Mouse (Mus musculus) CH12.LX (cell line): ENCODE results near the gene Acvrl1.

Source experiments
- CTCF ChIP-seq, 2 experiments: IDR thresholded peaks in 1 of 2; conservative IDR thresholded peaks in 1 of 2; 2 replicates each; pipeline ENCODE4 v1.5.1; 2011 to 2012; ENCODE audit warnings: low read depth in 2 of 2, low read length in 2 of 2, improper control_type of control experiment in 1 of 2, inconsistent platforms in 1 of 2, mild to moderate bottlenecking in 1 of 2, moderate library complexity in 1 of 2
- EP300 ChIP-seq: IDR thresholded peaks from 2 replicates; pipeline ENCODE4 v1.6.1; 2011; ENCODE audit warnings: low read length, improper control_type of control experiment
- HCFC1 ChIP-seq: IDR thresholded peaks from 2 replicates; pipeline ENCODE4 v1.6.1; 2012; ENCODE audit warnings: low read depth, mild to moderate bottlenecking, inconsistent platforms, low read length, improper control_type of control experiment
- JUN ChIP-seq: IDR thresholded peaks from 2 replicates; pipeline ENCODE4 v1.6.1; 2011; ENCODE audit warnings: low read depth, mild to moderate bottlenecking, low read length, improper control_type of control experiment, moderate library complexity; ENCODE audit not compliant: insufficient read depth
- MAX ChIP-seq: IDR thresholded peaks from 2 replicates; pipeline ENCODE4 v1.6.1; 2011; ENCODE audit warnings: low read length, improper control_type of control experiment
- POLR2A ChIP-seq: IDR thresholded peaks from 2 replicates; pipeline ENCODE4 v1.6.1; 2011; ENCODE audit warnings: low read depth, mild to moderate bottlenecking, improper control_type of control experiment, low read length
- RCOR1 ChIP-seq: conservative IDR thresholded peaks from 2 replicates; pipeline ENCODE4 v1.6.1; 2012; ENCODE audit warnings: low read depth, mild to moderate bottlenecking, inconsistent platforms, low read length, improper control_type of control experiment
- TBP ChIP-seq: conservative IDR thresholded peaks from 2 replicates; pipeline ENCODE4 v1.6.1; 2011; ENCODE audit warnings: low read depth, low read length, improper control_type of control experiment
- TCF12 ChIP-seq: IDR thresholded peaks from 2 replicates; pipeline ENCODE4 v1.6.1; 2014; ENCODE audit warnings: low read depth, mild to moderate bottlenecking, inconsistent platforms, low read length, improper control_type of control experiment
- USF1 ChIP-seq: IDR thresholded peaks from 2 replicates; pipeline ENCODE4 v1.6.1; 2014; ENCODE audit warnings: low read depth, mild to moderate bottlenecking, inconsistent platforms, low read length, improper control_type of control experiment
- ZC3H11A ChIP-seq: IDR thresholded peaks from 2 replicates; pipeline ENCODE4 v1.6.1; 2012; ENCODE audit warnings: low read depth, mild to moderate bottlenecking, inconsistent platforms, low read length, improper control_type of control experiment
- ZNF384 ChIP-seq: IDR thresholded peaks from 2 replicates; pipeline ENCODE4 v1.6.1; 2012; ENCODE audit warnings: low read depth, low read length, improper control_type of control experiment, inconsistent platforms

GRCm38 (mm10) chr15:101138675-101139074 is 10.4 kb downstream of the Acvrl1 start:
- TF ChIP-seq CTCF (conservative IDR thresholded peaks at IDR 0.05 in 1 of 2, IDR thresholded peaks at IDR 0.05 in 1 of 2; ENCODE audit: low read depth in 2 of 2, low read length in 2 of 2): 0 out of 4 replicates have a peak, but pooled peaks of 1 of the 2 experiments have one; percentile 3
- no peak for TF ChIP-seq POLR2A
- no peak for TF ChIP-seq ZC3H11A
- no peak for TF ChIP-seq HCFC1
- TF ChIP-seq TBP: no peak
- TF ChIP-seq USF1: no peak
- TF ChIP-seq ZNF384: peak; percentile 74
- peak; percentile 90 for TF ChIP-seq EP300
- no peak; the same call in 1 of the 2 replicates for TF ChIP-seq RCOR1
- no peak for TF ChIP-seq MAX
- TF ChIP-seq JUN: peak; percentile 77
- TF ChIP-seq TCF12: no peak; the same call in 1 of the 2 replicates
